Mouse (Mus musculus) embryonic stem cell, embryonic (primary cell): Measurements from ENCODE around the gene Urb2.

Experiments
- CTCF ChIA-PET, 4 experiments: fragments of 300-600 bp in 2 of 4; fragments of 350-600 bp in 2 of 4; sonication (Branson Sonifier 250); formaldehyde crosslinking; loops; one replicate each; lab custom pipeline; 2022; ENCODE audit warnings: inconsistent platforms in 2 of 4; lab: Charles Lee
- POLR2A ChIA-PET, 4 experiments: fragments of 300-600 bp in 2 of 4; fragments of 350-600 bp in 2 of 4; sonication (Branson Sonifier 250); formaldehyde crosslinking; loops; one replicate each; lab custom pipeline; 2022; ENCODE audit warnings: antibody characterized with exemption in 4 of 4, inconsistent platforms in 1 of 4; lab: Charles Lee

The Urb2 gene

DNA sequence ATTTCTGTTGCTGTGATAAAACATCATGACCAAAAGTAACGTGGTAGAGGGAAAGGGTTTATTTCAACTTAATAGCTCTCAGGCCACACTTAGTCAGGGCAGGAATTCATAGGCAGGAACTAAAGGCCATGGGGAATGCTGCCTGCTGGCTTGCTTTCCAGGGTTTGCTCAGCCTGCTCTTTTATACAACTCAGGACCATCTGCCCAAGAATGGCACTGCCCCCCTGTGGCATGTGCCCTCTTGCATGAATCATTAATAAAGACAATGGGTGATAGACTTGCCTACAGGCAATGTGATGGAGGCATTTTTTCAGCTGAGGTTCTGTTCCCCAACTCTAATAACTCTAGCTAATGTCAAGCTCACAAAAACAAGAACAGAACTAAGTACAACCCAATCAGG is 20.9 kb downstream of the Urb2 start:
- POLR2A ChIA-PET = interaction anchor here in 2 of 4 experiments (1.0 to 2.3 kb wide), 6 partner anchors 8 to 60 kb away, joined by 3 to 9 read pairs (median 4); no protein-coding TSS in a partner anchor
- CTCF ChIA-PET = no interaction called here

DNA sequence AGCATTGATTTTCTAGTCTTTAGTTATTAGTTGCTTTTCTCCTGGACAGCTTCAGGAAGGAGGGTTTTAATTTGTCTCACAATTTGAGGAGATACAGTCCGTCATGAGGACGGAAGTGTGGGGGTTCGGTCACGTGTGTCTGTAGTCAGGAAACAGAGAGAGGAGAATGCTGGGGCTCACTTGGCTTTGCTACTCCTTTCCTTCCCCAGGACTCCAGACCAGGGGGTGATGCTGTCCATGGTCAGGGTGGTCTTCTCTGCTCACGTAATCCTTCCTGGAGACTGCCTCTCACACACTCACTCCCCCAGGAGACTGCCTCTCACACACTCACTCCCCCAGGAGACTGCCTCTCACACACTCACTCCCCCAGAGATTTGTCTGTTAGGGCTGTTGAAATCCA is 23.1 kb downstream of the Urb2 start:
- POLR2A ChIA-PET = interaction anchor here in 2 of 4 experiments (0.7 to 1.6 kb wide), 3 partner anchors 14 to 318 kb away, joined by 3 to 6 read pairs (median 3); no protein-coding TSS in a partner anchor
- CTCF ChIA-PET = interaction anchor here in 1 of 4 experiments (1.1 kb wide), 1 partner anchor 18 kb away, joined by 3 read pairs; no protein-coding TSS in a partner anchor

GRCm38 (mm10) chr8:124044931-124045330 is 23.6 kb downstream of the Urb2 start:
- ChIA-PET POLR2A (interaction anchor here in 2 of 4 experiments (0.8 to 1.6 kb wide), 4 partner anchors 15 to 69 kb away, joined by 3 to 6 read pairs (median 3); no protein-coding TSS in a partner anchor), CTCF (interaction anchor here in 1 of 4 experiments (0.9 kb wide), 1 partner anchor 228 kb away, joined by 3 read pairs; no protein-coding TSS in a partner anchor)

GRCm38 (mm10) chr8:124045856-124046255 is 24.5 kb downstream of the Urb2 start:
- CTCF ChIA-PET = interaction anchor here in 1 of 4 experiments (0.9 kb wide), 1 partner anchor 228 kb away, joined by 3 read pairs; no protein-coding TSS in a partner anchor

DNA sequence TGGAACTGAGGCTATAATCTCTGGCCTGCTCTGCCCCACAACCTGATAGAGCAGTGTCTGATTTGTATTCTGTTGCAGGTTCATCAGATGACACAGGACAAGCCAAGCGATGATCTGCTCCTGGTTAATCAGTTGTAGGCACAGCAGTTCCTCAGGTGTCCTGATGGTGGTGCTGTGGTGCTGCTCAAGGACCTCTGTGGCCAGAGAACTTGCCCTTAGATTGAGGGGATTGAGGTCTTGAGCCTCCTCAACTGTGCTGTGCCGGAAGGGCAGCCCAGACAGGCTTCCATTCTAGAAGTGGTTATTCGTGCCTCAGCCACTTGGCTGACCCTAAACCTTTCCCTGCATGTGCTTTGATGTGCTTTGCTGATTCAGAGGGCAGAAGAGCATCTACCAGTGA is 30.8 kb downstream of the Urb2 start:
- POLR2A ChIA-PET = interaction anchor here in 1 of 4 experiments (0.8 to 1.3 kb wide), 2 partner anchors 152 to 264 kb away, joined by 3 to 4 read pairs; no protein-coding TSS in a partner anchor
- CTCF ChIA-PET = interaction anchor here in 3 of 4 experiments (1.3 to 1.7 kb wide), 3 partner anchors 263 to 295 kb away, joined by 3 to 5 read pairs (median 3); no protein-coding TSS in a partner anchor

More at GRCm38 (mm10) chr8:124045856-124046255, 24.5 kb downstream of the Urb2 start:
- POLR2A ChIA-PET = interaction anchor here in 2 of 4 experiments (1.1 to 2.1 kb wide), 5 partner anchors 16 to 68 kb away, joined by 3 to 6 read pairs (median 3); no protein-coding TSS in a partner anchor

DNA sequence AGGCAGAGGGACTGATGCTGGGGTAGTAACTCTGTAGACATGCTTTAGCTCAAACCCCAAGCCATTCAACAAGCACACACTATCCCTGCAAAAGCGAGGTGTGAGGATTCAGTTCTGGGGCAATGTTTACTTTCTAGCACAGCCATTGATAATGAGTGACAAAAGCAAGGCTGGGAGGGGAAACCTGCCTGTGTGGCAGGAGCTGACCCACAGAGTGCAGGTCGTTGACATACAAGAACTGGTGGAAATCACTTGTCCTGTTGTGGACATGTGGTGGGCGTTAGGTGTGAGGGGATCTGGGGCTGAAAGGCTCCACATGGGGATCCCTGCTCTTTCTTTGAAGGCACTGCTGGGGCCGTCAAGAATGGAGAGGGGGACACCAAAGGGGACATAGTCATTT is 31.3 kb downstream of the Urb2 start:
- CTCF ChIA-PET = interaction anchor here in 3 of 4 experiments (0.7 to 1.7 kb wide), 10 partner anchors 262 to 555 kb away, joined by 3 to 7 read pairs (median 3); no protein-coding TSS in a partner anchor
- POLR2A ChIA-PET = interaction anchor here in 1 of 4 experiments (0.8 to 1.3 kb wide), 4 partner anchors 9 to 264 kb away, joined by 3 to 5 read pairs (median 4); no protein-coding TSS in a partner anchor

DNA sequence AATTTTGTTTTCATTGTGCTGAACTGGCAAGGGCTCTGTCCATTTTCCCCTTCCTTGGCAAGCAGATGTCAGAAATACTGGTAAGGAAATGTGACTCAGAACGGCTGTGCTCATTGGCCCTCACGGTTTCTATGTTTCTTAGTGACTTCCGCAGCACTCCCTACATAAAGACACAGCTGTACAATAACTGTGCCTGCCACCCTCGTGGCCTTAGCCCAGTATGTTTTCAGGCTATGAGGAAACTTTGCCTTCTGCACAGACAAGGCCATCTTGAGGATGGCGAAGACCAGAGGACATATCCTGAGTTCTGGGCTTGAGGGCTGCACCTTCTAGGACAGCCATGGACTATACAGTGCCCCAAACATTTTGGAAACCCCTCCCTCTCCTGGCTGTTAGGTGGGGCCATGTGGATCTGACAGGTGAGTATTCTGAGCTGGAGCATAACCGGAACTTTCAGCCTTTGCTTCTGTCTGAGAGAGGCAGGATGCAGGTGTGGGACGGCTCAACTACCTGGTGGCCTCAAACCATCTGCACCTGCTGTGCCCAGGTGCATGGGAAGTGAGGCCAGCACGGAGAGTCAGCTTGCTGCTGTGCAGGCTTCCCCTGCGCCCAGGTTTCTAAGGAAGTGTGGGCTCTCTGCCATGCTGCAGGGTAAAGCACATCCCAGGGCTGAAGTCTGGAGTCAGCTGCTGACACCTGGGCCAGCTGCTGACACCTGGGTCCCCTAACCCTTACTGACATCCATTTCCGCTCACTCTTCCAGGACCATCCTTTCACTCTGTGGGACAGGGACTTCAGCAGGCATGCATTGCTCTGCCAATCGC is 35.7 kb downstream of the Urb2 start:
- ChIA-PET CTCF (interaction anchor here in 3 of 4 experiments (0.5 to 1.7 kb wide), 3 partner anchors 10 to 292 kb away, joined by 3 to 6 read pairs (median 4); no protein-coding TSS in a partner anchor), POLR2A (interaction anchor here in 1 of 4 experiments (0.7 to 1.5 kb wide), 2 partner anchors 23 to 109 kb away, joined by 3 to 4 read pairs; no protein-coding TSS in a partner anchor)

- ChIA-PET CTCF (interaction anchor here (0.5 to 1.2 kb wide), 6 partner anchors 10 to 283 kb away, joined by 3 to 5 read pairs (median 3); no protein-coding TSS in a partner anchor), POLR2A (interaction anchor here (0.6 to 1.1 kb wide), 5 partner anchors 174 to 310 kb away, joined by 3 to 5 read pairs (median 3); no protein-coding TSS in a partner anchor)
Observed at GRCm38 (mm10) chr8:124066325-124067058, 45.2 kb downstream of the Urb2 start.

- ChIA-PET CTCF (interaction anchor here (0.5 to 1.2 kb wide), 7 partner anchors 11 to 282 kb away, joined by 3 to 5 read pairs (median 3); no protein-coding TSS in a partner anchor), POLR2A (interaction anchor here (0.5 to 0.6 kb wide), 5 partner anchors 173 to 310 kb away, joined by 3 to 5 read pairs (median 3); no protein-coding TSS in a partner anchor)
Observed at GRCm38 (mm10) chr8:124067059-124067750, 45.9 kb downstream of the Urb2 start.

DNA sequence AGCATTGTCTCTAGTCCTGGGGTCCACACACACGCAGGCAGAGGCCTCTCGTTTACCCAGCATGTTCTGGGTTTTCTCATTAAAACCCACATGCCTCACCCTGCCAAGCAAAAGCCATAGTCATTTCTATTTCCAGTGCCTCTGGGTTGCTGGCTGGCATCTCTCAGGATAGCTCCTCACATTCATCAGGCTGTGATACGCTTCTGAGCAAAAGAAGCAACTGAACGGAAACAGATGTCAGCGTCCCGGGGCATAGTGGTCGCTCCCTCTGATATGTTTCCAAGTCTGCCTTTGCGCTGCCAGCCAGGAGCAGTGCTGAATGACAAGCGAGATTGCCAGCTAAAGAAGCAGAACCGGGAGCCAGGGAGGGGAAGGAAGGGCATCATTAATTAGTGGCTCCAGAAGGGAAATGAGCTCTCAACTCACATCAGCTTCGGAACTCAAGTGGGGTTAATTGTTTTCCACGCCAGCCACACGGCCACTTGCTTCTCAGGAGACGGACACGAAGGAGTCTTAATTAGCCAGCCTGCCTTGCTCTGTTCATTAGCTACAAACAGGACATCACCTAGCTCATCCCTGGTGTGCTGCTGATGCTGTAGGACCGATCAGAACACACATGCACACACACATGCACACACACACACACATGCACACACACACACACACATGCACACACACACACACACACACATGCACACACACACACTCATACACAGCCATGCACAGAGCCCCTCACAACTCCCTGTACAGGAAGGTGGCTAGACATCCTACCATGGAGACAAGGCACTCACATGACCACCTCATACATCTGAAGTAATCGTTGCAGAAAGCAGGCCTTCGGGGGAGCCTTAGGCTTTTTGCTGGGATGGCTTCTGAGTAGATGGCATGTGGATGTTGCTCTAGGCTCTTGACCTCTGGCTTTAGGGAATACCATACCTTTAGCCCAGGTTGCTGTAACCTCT is 49.3 kb downstream of the Urb2 start:
- ChIA-PET CTCF (no interaction called here), POLR2A (interaction anchor here in 1 of 4 experiments (0.8 kb wide), 1 partner anchor 17 kb away, joined by 3 read pairs; no protein-coding TSS in a partner anchor)

DNA sequence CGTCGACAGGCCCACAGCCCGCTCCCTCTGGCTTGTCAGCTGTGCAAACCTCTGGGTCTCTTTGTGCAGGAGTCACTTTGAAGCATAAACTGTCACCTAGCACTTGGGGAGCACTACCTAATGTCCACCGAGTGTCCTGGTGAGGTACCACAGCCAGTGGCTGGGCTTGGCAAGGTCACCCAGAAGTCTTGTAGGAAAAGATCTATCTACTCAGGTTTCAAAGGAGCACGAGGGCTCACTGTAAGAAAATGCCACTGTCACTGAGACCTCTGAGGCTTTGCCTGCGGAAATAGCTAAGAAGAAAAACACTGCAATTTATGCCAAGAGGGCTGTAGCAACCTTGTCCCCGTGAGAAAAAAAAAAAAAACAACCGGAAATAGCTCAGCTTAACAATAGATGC is 54.7 kb downstream of the Urb2 start:
- CTCF ChIA-PET = interaction anchor here in 2 of 4 experiments (0.6 kb wide), 2 partner anchors 9 to 42 kb away, joined by 3 to 4 read pairs; no protein-coding TSS in a partner anchor
- POLR2A ChIA-PET = interaction anchor here in 1 of 4 experiments (1.4 kb wide), 1 partner anchor 12 kb away, joined by 3 read pairs; no protein-coding TSS in a partner anchor

- ChIA-PET CTCF (interaction anchor here in 1 of 4 experiments (0.6 kb wide), 1 partner anchor 43 kb away, joined by 4 read pairs; no protein-coding TSS in a partner anchor), POLR2A (interaction anchor here in 1 of 4 experiments (1.4 kb wide), 1 partner anchor 12 kb away, joined by 3 read pairs; no protein-coding TSS in a partner anchor)
Observed at GRCm38 (mm10) chr8:124076416-124076815, 55.1 kb downstream of the Urb2 start.

DNA sequence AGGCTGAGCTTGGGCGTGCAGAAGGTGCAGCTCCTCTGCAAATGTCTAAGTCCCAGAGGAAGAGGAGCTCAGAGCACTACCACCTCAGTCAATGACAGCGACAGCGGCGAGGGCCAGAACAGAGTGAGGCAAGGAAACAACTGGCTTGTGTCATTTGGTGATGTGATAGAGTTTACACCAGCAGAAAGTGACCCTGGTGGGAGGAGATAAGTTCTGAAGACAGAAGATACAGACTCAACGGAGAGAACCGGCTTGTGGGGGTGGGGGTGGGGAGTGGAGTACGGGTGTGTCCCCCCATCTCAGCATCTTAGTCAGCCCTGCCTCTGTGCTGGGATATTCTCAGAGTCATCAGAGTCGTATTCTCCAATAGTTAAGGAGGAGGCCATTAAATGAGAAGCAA is 56.1 kb downstream of the Urb2 start:
- POLR2A ChIA-PET = interaction anchor here in 3 of 4 experiments (0.7 to 1.4 kb wide), 6 partner anchors 8 to 207 kb away, joined by 3 to 6 read pairs (median 3); no protein-coding TSS in a partner anchor
- CTCF ChIA-PET = interaction anchor here in 2 of 4 experiments (0.6 to 2.1 kb wide), 4 partner anchors 11 to 270 kb away, joined by 3 to 7 read pairs (median 4); no protein-coding TSS in a partner anchor

GRCm38 (mm10) chr8:124077998-124078397 is 56.7 kb downstream of the Urb2 start:
- ChIA-PET POLR2A (interaction anchor here in 3 of 4 experiments (0.6 to 1.2 kb wide), 7 partner anchors 8 to 335 kb away, joined by 3 to 6 read pairs (median 3); no protein-coding TSS in a partner anchor), CTCF (interaction anchor here in 3 of 4 experiments (0.6 to 2.1 kb wide), 7 partner anchors 10 to 253 kb away, joined by 3 to 7 read pairs (median 4); no protein-coding TSS in a partner anchor)

DNA sequence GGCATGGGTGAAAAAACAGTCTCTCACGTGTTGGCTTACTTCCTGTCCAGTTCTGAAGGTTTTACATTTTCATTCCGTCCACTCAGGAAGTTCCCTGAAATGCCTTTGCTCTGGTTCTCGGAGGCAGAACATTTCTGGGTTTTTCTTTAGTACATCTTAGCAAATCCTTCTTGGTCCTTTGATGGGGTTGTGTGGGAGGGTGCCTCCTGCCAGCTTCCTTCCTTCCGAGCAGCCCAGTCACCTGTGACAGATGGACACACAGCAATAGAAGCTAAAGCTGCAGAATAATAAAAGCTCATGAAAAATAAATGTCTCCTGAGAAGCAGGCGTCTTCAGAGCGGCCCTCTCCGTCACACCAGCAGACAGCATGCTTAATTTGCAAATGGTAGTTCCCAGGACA is 57.7 kb downstream of the Urb2 start:
- CTCF ChIA-PET = interaction anchor here in 2 of 4 experiments (0.5 to 2.1 kb wide), 3 partner anchors 28 to 236 kb away, joined by 3 to 7 read pairs (median 5); no protein-coding TSS in a partner anchor
- POLR2A ChIA-PET = interaction anchor here in 1 of 4 experiments (1.0 to 1.6 kb wide), 2 partner anchors 21 to 23 kb away, joined by 3 to 4 read pairs; no protein-coding TSS in a partner anchor
